Mouse (Mus musculus) heart, postnatal 0 days (tissue): ENCODE data around the gene Slc30a5.

Experiments used
- CTCF ChIP-seq: IDR thresholded peaks from 2 replicates; pipeline ENCODE4 v1.5.1; 2016; ENCODE audit warnings: antibody characterized with exemption, control low read depth, low read depth
- EP300 ChIP-seq: IDR thresholded peaks from 2 replicates; pipeline ENCODE4 v1.6.1; 2016; ENCODE audit warnings: antibody characterized with exemption, low read depth

DNA sequence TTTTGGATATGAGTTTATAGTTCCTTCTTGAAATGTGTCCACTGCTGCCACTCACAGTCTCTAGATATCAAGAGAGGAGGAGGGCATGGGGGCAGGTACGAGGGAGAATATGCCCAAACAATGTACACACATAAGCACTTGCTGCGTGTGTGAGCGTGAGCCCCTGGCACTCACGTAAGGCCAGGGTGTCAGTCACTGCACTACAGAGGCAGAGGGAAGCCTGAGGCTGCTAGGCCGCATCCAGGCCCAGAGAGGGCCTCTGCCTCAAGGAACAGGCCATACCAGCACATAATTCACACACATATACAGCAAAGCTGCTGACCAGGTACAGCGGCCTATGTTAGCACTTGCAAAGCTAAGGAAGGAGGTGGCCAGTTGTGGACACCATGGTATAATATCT, 2.1 kb downstream of the Slc30a5 start:
- TF ChIP-seq CTCF (no peak), EP300 (no peak)
